Mouse (Mus musculus) testis, adult 2 months (tissue): ENCODE data around the gene Atg2a.

Experiments used
- CTCF ChIP-seq: fragments of 200-500 bp; IDR thresholded peaks from 2 replicates; pipeline ENCODE4 v1.5.1; 2012; ENCODE audit warnings: low read depth, mild to moderate bottlenecking, inconsistent platforms, low read length, moderate library complexity; ENCODE audit not compliant: control insufficient read depth, insufficient read depth, insufficient replicate concordance
- POLR2A ChIP-seq: fragments of 200-500 bp; IDR thresholded peaks from 2 replicates; pipeline ENCODE4 v1.6.1; 2012; ENCODE audit warnings: low read depth, mild to moderate bottlenecking, inconsistent platforms, low read length, moderate library complexity; ENCODE audit not compliant: control insufficient read depth

GRCm38 (mm10) chr19:6267306-6268169, 26.1 kb downstream of the Atg2a start:
- TF ChIP-seq POLR2A: no peak
- TF ChIP-seq CTCF: no peak
